Mouse (Mus musculus) hindbrain, embryonic 14.5 days (tissue): Measurements from ENCODE around the gene Lrrtm1. TPM values are rescaled to one million over a fixed set of nuclear protein-coding genes. Genes with fewer than 3 reads are reported as not detected.

Source experiments
- ATAC-seq: fragments of 200-750 bp; cut with Nextera tagmentation; 2 replicates; pipeline ENCODE4 v1.8.0; 2017; ENCODE audit warnings: moderate number of reproducible peaks, mild to moderate bottlenecking, moderate TSS enrichment, moderate library complexity; ENCODE audit not compliant: low FRiP score
- DNase-seq: peaks from one replicate; pipeline ENCODE4 v3.0.0-alpha.2; 2015; ENCODE audit warnings: low spot score
- H3K27ac ChIP-seq: fragments of 300-500 bp; sonication (generic); 2 replicates; pipeline ENCODE4 v1.5.1; 2014; ENCODE audit warnings: mild to moderate bottlenecking, moderate library complexity
- H3K27me3 ChIP-seq: fragments of 300-500 bp; sonication (generic); 2 replicates; pipeline ENCODE4 v1.6.1; 2014; ENCODE audit warnings: mild to moderate bottlenecking, low read length, mixed read lengths; ENCODE audit not compliant: control insufficient read depth, insufficient read depth
- H3K36me3 ChIP-seq: fragments of 300-500 bp; sonication (generic); replicated peaks from 2 replicates; pipeline ENCODE4 v1.6.1; 2014; ENCODE audit not compliant: control insufficient read depth, insufficient read depth
- H3K4me1 ChIP-seq: fragments of 300-500 bp; sonication (generic); replicated peaks from 2 replicates; pipeline ENCODE4 v1.6.1; 2014; ENCODE audit warnings: antibody characterized with exemption, low read length, mixed read lengths; ENCODE audit not compliant: control insufficient read depth, insufficient read depth
- H3K4me2 ChIP-seq: fragments of 300-500 bp; sonication (generic); replicated peaks from 2 replicates; pipeline ENCODE4 v1.6.1; 2014; ENCODE audit warnings: mild to moderate bottlenecking, moderate library complexity
- H3K4me3 ChIP-seq: fragments of 300-500 bp; sonication (generic); replicated peaks from 2 replicates; pipeline ENCODE4 v1.5.1; 2014; ENCODE audit warnings: mild to moderate bottlenecking, low read length
- H3K9ac ChIP-seq: fragments of 300-500 bp; sonication (generic); 2 replicates; pipeline ENCODE4 v1.6.1; 2014
- H3K9me3 ChIP-seq: fragments of 300-500 bp; sonication (generic); 2 replicates; pipeline ENCODE4 v1.6.1; 2016; ENCODE audit warnings: low read length; ENCODE audit not compliant: control insufficient read depth
- WGBS: fragments of 180-500 bp; shearing (Covaris S2); extraction: QIAGEN DNeasy Blood & Tissue Kit; methylation state at CpG from one replicate; pipeline ENCODE4 v1.1.7; 2014; 5-methylcytosine and 5-hydroxymethylcytosine counted together
- polyA plus RNA-seq: library from polyadenylated mRNA; unstranded; fragments of >200 nt; fragmentation: Nextera tagmentation; extraction: Ambion mirVana; gene quantifications from 2 replicates; pipeline ENCODE4 v1.2.1, GENCODE M21; 2014

The Lrrtm1 gene
- polyA plus RNA-seq, 1 experiment from 2014 or later, result 41.6 TPM

DNA sequence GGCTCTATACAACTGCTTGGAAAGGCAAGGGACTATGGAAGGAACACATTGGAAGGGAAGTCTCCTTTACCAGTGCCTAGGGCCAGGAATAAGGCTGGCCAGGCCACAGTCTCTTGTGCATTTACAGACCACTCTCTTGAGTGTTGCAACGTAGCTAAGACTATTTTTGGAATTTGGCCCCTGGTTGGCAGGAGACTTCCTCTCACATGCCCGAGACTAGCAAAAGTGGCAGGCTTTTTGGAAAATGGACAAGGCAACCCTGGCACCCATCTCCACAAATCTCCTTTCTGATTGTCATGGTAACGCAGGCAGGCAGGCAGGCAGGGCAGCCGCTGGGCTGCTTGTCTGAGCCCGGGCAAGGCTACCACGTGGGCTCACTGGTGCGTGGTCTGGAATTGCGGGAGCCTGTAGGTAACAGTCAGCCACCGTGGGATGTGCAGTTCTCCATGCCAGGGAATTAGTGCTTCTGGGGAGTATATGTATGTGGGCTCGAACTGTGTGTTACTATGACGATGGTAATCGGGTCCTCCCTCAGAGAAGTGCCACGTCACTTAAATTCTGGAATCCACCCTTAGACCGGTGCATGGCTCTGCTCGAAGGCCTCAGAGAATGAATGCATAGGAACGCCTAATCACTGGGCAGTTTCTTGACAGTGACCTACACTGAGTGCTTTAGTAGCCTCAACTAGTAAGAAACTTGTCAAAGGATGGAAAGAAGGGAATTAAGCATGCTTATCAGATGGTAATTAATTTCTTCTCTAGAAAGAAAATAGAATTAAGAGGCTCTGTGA, 19.4 kb upstream of the Lrrtm1 start:
- peak; percentile 90 for ATAC-seq
- no peak overlapping the region for H3K9ac ChIP-seq
- H3K9me3 ChIP-seq, result no peaks in the 10 kb centered on the region
- no peaks in the 10 kb centered on the region for H3K27me3 ChIP-seq
- peak overlapping the region; percentile 33 for H3K4me2 ChIP-seq
- peaks cover 8% of the 10 kb centered on the region for H3K4me1 ChIP-seq
- 26% methylated on average over 16 of the region's 16 CpGs for WGBS
- no peaks in the 10 kb centered on the region for H3K36me3 ChIP-seq
- peak; percentile 51 for DNase-seq
- H3K4me3 ChIP-seq, result no peak overlapping the region
- no peak overlapping the region for H3K27ac ChIP-seq

DNA sequence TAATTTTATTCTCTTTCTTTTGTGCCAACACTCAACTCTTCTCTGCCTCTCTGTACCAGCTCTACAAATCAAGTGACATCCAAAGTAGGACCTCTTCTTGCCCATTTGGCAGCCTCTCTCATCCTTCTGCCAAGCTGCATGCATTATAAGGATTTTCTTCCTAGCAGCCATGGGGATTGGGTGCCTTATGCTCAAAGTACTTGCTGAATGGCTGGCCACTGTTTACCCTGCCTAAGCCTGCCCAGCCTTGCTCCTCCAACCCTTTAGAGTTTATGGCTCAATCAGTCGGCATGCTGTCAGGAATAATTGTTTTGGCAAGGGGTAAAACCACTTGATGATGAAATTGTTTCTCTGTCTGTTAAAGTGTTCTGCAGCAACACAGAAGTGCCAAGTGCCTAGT, 2.1 kb upstream of the Lrrtm1 start:
- H3K4me3 ChIP-seq, result no peak overlapping the region
- 50% methylated on average over 1 of the region's 1 CpGs for WGBS
- no peak for DNase-seq

GRCm38 (mm10) chr6:77243541-77244231, 1.2 kb downstream of the Lrrtm1 start:
- peaks cover 11% of the 10 kb centered on the region; the same call in 1 of the 2 replicates for H3K4me1 ChIP-seq
- ATAC-seq, result peak; percentile 71

More for the DNA sequence above, 2.1 kb upstream of the Lrrtm1 start:
- Histone ChIP-seq H3K4me2 (no peak overlapping the region), H3K9me3 (no peaks in the 10 kb centered on the region), H3K27me3 (no peaks in the 10 kb centered on the region), H3K36me3 (no peaks in the 10 kb centered on the region), H3K9ac (no peak overlapping the region), H3K4me1 (no peaks in the 10 kb centered on the region), H3K27ac (no peak overlapping the region)
- ATAC-seq, result no peak

DNA sequence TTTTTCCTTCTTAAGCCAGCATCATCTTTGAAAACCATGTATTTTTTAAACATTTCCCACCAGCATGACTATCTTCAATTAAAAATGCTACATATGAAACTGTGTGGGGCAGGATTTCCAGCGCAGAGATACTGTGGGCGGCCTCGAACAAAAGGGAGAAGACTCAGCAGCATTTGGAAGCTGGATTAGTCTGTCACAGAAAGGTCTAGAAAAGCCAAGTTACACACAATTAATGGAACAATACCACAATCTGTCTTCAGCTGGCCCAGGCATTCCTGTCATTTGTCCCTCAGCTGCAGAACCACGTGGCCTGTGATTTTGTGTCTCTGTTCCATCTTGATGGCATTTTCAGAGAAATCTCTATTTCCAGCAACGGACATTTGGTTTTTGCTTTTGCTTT, 11.0 kb downstream of the Lrrtm1 start:
- Histone ChIP-seq H3K27me3 (no peaks in the 10 kb centered on the region), H3K4me1 (peaks cover 4% of the 10 kb centered on the region; the same call in 1 of the 2 replicates), H3K4me3 (no peak overlapping the region), H3K36me3 (no peaks in the 10 kb centered on the region), H3K27ac (no peak overlapping the region), H3K9me3 (no peaks in the 10 kb centered on the region), H3K4me2 (no peak overlapping the region), H3K9ac (no peak overlapping the region)
- DNase-seq (no peak), ATAC-seq (no peak)
- WGBS, result 71% methylated on average over 5 of the region's 5 CpGs

More at GRCm38 (mm10) chr6:77243541-77244231, 1.2 kb downstream of the Lrrtm1 start:
- H3K27ac ChIP-seq, result peak overlapping the region; percentile 86
- H3K36me3 ChIP-seq, result no peaks in the 10 kb centered on the region
- H3K4me2 ChIP-seq, result peak overlapping the region; percentile 93
- DNase-seq, result peak; percentile 58
- H3K9me3 ChIP-seq, result no peaks in the 10 kb centered on the region
- peak overlapping the region; percentile 49 for H3K4me3 ChIP-seq
- WGBS, result under 1% methylated on average over 43 of the region's 43 CpGs
- no peaks in the 10 kb centered on the region for H3K27me3 ChIP-seq
- peak overlapping the region; percentile 73 for H3K9ac ChIP-seq

GRCm38 (mm10) chr6:77256348-77256747, 13.9 kb downstream of the Lrrtm1 start:
- Histone ChIP-seq H3K4me1 (no peaks in the 10 kb centered on the region), H3K9ac (no peak overlapping the region), H3K4me3 (no peak overlapping the region), H3K27me3 (no peaks in the 10 kb centered on the region), H3K36me3 (no peaks in the 10 kb centered on the region), H3K4me2 (no peak overlapping the region), H3K9me3 (no peaks in the 10 kb centered on the region), H3K27ac (no peak overlapping the region)
- 87% methylated on average over 4 of the region's 4 CpGs for WGBS
- ATAC-seq, result no peak
- no peak for DNase-seq

- Histone ChIP-seq H3K27ac (no peak overlapping the region), H3K9me3 (no peaks in the 10 kb centered on the region), H3K27me3 (no peaks in the 10 kb centered on the region), H3K4me3 (no peak overlapping the region), H3K4me1 (no peaks in the 10 kb centered on the region), H3K9ac (no peak overlapping the region), H3K36me3 (no peaks in the 10 kb centered on the region), H3K4me2 (no peak overlapping the region)
- ATAC-seq (no peak; the same call in 1 of the 2 replicates), DNase-seq (peak; percentile 67)
- 44% methylated on average over 7 of the region's 7 CpGs for WGBS
These were observed 15.0 kb downstream of the Lrrtm1 start for GRCm38 (mm10) chr6:77257358-77258105.

DNA sequence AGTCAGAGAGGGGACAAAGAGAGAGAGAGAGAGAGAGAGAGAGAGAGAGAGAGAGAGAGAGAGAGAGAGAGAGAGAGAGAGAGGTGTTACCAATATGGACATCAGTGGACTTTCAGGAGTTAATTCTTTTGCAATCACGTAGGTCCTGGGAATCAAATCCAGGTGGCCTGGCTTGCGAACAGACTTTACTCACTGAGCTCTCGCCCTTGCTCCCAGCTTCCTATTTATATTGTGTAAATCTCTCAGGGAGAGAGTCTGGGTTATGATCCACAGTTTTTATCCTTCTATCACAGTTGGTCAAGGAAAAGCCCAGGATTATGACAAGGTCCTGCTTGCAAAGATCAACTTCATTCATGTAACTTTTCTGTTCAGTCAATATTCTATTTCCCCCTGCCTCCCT, 22.7 kb downstream of the Lrrtm1 start:
- DNase-seq, result no peak
- no peaks in the 10 kb centered on the region for H3K9me3 ChIP-seq
- no peaks in the 10 kb centered on the region for H3K27me3 ChIP-seq
- no peak overlapping the region for H3K4me3 ChIP-seq
- no peak overlapping the region for H3K4me2 ChIP-seq
- H3K9ac ChIP-seq, result no peak overlapping the region
- WGBS, result 87% methylated on average over 3 of the region's 3 CpGs
- no peaks in the 10 kb centered on the region for H3K4me1 ChIP-seq
- H3K36me3 ChIP-seq, result no peaks in the 10 kb centered on the region
- no peak for ATAC-seq
- no peak overlapping the region for H3K27ac ChIP-seq

GRCm38 (mm10) chr6:77278794-77279193, 36.3 kb downstream of the Lrrtm1 start:
- ATAC-seq (no peak; the same call in 1 of the 2 replicates), DNase-seq (no peak)
- H3K27ac ChIP-seq, result no peak overlapping the region
- WGBS, result 59% methylated on average over 5 of the region's 5 CpGs
- H3K27me3 ChIP-seq, result no peaks in the 10 kb centered on the region
- H3K4me1 ChIP-seq, result no peaks in the 10 kb centered on the region
- H3K9ac ChIP-seq, result no peak overlapping the region
- no peaks in the 10 kb centered on the region for H3K36me3 ChIP-seq
- H3K4me3 ChIP-seq, result no peak overlapping the region
- H3K4me2 ChIP-seq, result no peak overlapping the region
- H3K9me3 ChIP-seq, result no peaks in the 10 kb centered on the region

GRCm38 (mm10) chr6:77286317-77286716, 43.8 kb downstream of the Lrrtm1 start:
- Histone ChIP-seq H3K4me2 (no peak overlapping the region), H3K9me3 (no peaks in the 10 kb centered on the region), H3K27me3 (no peaks in the 10 kb centered on the region), H3K4me3 (no peak overlapping the region), H3K27ac (no peak overlapping the region), H3K9ac (no peak overlapping the region), H3K36me3 (no peaks in the 10 kb centered on the region), H3K4me1 (no peaks in the 10 kb centered on the region; the same call in 1 of the 2 replicates)
- ATAC-seq (no peak), DNase-seq (no peak)
- 89% methylated on average over 5 of the region's 5 CpGs for WGBS
